11 mouse cellular contexts compared by ENCODE assay signal in genomic region chr17:46618394-46618768, GRCm38 (mm10). TPM values are rescaled to one million over a fixed set of nuclear protein-coding genes. Genes with fewer than 3 reads are reported as not detected.
DNase-seq lines count a peak whose midpoint lies in the region; ATAC-seq and TF ChIP-seq lines count a peak whose summit lies in the region.
"Had no signal": no experiment of that assay in that cellular context is flagged by ENCODE, and none has a peak within 500 bp of the region (broad histone marks: within the 10 kb centered on the region; RNA-seq: fewer than 3 reads in every experiment).

No protein-coding gene starts in this region.

- peak overlapping the region; percentile 27 for H3K4me3 ChIP-seq in kidney, embryonic 16.5 days (ENCODE audit: low read length)
- peak overlapping the region; percentile 27 for H3K4me3 ChIP-seq in embryonic facial prominence, embryonic 13.5 days
- no peak overlapping the region for H3K4me3 ChIP-seq in hindbrain, postnatal 0 days (ENCODE audit: low read length)
- H3K4me3 ChIP-seq in midbrain, postnatal 0 days (ENCODE audit: low read depth, low read length), result no peak overlapping the region

- peak overlapping the region; percentile 70 for H3K9ac ChIP-seq in kidney, embryonic 16.5 days (replicated peaks; ENCODE audit: low read length)
- H3K9ac ChIP-seq in embryonic facial prominence, embryonic 13.5 days, result peak overlapping the region; percentile 66
- H3K9ac ChIP-seq in hindbrain, postnatal 0 days (replicated peaks; ENCODE audit: low read length), result peak overlapping the region; percentile 25; the same call in 1 of the 2 replicates
- H3K9ac ChIP-seq in midbrain, postnatal 0 days (replicated peaks; ENCODE audit: low read length, poor library complexity, severe bottlenecking), result no peak overlapping the region

- no peaks in the 10 kb centered on the region for H3K9me3 ChIP-seq in kidney, embryonic 16.5 days (ENCODE audit: low read length)
- H3K9me3 ChIP-seq in embryonic facial prominence, embryonic 13.5 days, result no peaks in the 10 kb centered on the region
- no peaks in the 10 kb centered on the region for H3K9me3 ChIP-seq in hindbrain, postnatal 0 days (ENCODE audit: low read length)
- H3K9me3 ChIP-seq in midbrain, postnatal 0 days (ENCODE audit: low read length), result no peaks in the 10 kb centered on the region
- H3K9me3 ChIP-seq: G1E had no signal

- no peaks in the 10 kb centered on the region for H3K36me3 ChIP-seq in kidney, embryonic 16.5 days (ENCODE audit: insufficient read depth, low read length)
- H3K36me3 ChIP-seq in embryonic facial prominence, embryonic 13.5 days, result no peaks in the 10 kb centered on the region
- no peaks in the 10 kb centered on the region for H3K36me3 ChIP-seq in hindbrain, postnatal 0 days (ENCODE audit: insufficient read depth, low read length)
- H3K36me3 ChIP-seq in midbrain, postnatal 0 days (ENCODE audit: insufficient read depth, low read length), result no peaks in the 10 kb centered on the region
- H3K36me3 ChIP-seq: G1E had no signal

- no peak for DNase-seq in kidney, postnatal 4 days
- no peak for DNase-seq in hindbrain, postnatal 0 days (ENCODE audit: low spot score)
- DNase-seq in midbrain, postnatal 0 days (ENCODE audit: low spot score), result no peak
- no peak for DNase-seq in cerebellum, adult 8-10 months
- DNase-seq in frontal cortex, postnatal 36 days (ENCODE audit: low spot score in 2 of 2), result no peak
- DNase-seq: layer of hippocampus, postnatal 36 days; thymus, postnatal 4 days had no signal

- no peak for TF ChIP-seq CTCF in hindbrain, postnatal 0 days (IDR thresholded peaks at IDR 0.05; ENCODE audit: low read depth)
- TF ChIP-seq CTCF in midbrain, postnatal 0 days (IDR thresholded peaks at IDR 0.05), result no peak

- H3K27me3 ChIP-seq in kidney, embryonic 16.5 days (ENCODE audit: insufficient read depth, low read length), result no peaks in the 10 kb centered on the region
- H3K27me3 ChIP-seq in embryonic facial prominence, embryonic 13.5 days, result no peaks in the 10 kb centered on the region
- H3K27me3 ChIP-seq in hindbrain, postnatal 0 days (ENCODE audit: insufficient read depth, low read length), result no peaks in the 10 kb centered on the region
- H3K27me3 ChIP-seq in midbrain, postnatal 0 days (ENCODE audit: insufficient read depth, low read length), result no peaks in the 10 kb centered on the region

- H3K4me1 ChIP-seq in kidney, embryonic 16.5 days (ENCODE audit: insufficient read depth, low read length), result peaks cover 96% of the 10 kb centered on the region
- peaks cover 96% of the 10 kb centered on the region for H3K4me1 ChIP-seq in embryonic facial prominence, embryonic 13.5 days
- peaks cover 25% of the 10 kb centered on the region for H3K4me1 ChIP-seq in hindbrain, postnatal 0 days (ENCODE audit: insufficient read depth, low read length)
- H3K4me1 ChIP-seq in midbrain, postnatal 0 days (ENCODE audit: insufficient read depth, low read length), result peaks cover 21% of the 10 kb centered on the region

- 5% methylated on average over 6 of the region's 6 CpGs for WGBS in kidney, embryonic 16.5 days
- under 1% methylated on average over 6 of the region's 6 CpGs for WGBS in embryonic facial prominence, embryonic 13.5 days
- WGBS in hindbrain, postnatal 0 days, result 31% methylated on average over 6 of the region's 6 CpGs
- WGBS in midbrain, postnatal 0 days, result 27% methylated on average over 6 of the region's 6 CpGs

- peak; percentile 67 for ATAC-seq in kidney, embryonic 16.5 days (ENCODE audit: low FRiP score, low TSS enrichment)
- ATAC-seq in embryonic facial prominence, embryonic 13.5 days (ENCODE audit: insufficient number of reproducible peaks, insufficient read depth, low FRiP score, low TSS enrichment, low read depth), result 0 out of 2 replicates have a peak, but pooled peaks have one; percentile 33
- no peak for ATAC-seq in hindbrain, postnatal 0 days
- ATAC-seq in midbrain, postnatal 0 days (ENCODE audit: low FRiP score), result no peak
- no peak for ATAC-seq in erythroid progenitor cell, adult 5-6 weeks (replicated peaks; ENCODE audit: low FRiP score, poor library complexity, severe bottlenecking)

- H3K27ac ChIP-seq in kidney, embryonic 16.5 days (ENCODE audit: low read length), result peak overlapping the region; percentile 99
- H3K27ac ChIP-seq in embryonic facial prominence, embryonic 13.5 days, result peak overlapping the region; percentile 99
- peak overlapping the region; percentile 74 for H3K27ac ChIP-seq in hindbrain, postnatal 0 days
- H3K27ac ChIP-seq in midbrain, postnatal 0 days (ENCODE audit: low read depth, low read length), result 0 out of 2 replicates have a peak overlapping the region, but pooled peaks have one; percentile 64

- H3K4me2 ChIP-seq in kidney, embryonic 16.5 days (replicated peaks; ENCODE audit: low read depth, low read length), result peak overlapping the region; percentile 50
- peak overlapping the region; percentile 55 for H3K4me2 ChIP-seq in embryonic facial prominence, embryonic 13.5 days
- peak overlapping the region; percentile 7 for H3K4me2 ChIP-seq in hindbrain, postnatal 0 days (ENCODE audit: low read depth, low read length)
- no peak overlapping the region; the same call in 1 of the 2 replicates for H3K4me2 ChIP-seq in midbrain, postnatal 0 days (ENCODE audit: low read depth, low read length, poor library complexity, severe bottlenecking)

RNA-seq across cellular contexts. Expression of gene Ptk7, which starts 10.9 kb away (rescaled TPM):
- 153 and 157 TPM in 2 replicates for polyA plus RNA-seq in kidney, embryonic 16.5 days (2015; fragmentation: Nextera tagmentation; extraction: Ambion mirVana)
- 148 and 149 TPM in 2 replicates for polyA plus RNA-seq in embryonic facial prominence, embryonic 13.5 days (2015; fragmentation: Nextera tagmentation; extraction: Ambion mirVana)
- 77.6 and 79.3 TPM in 2 replicates for total RNA-seq in hindbrain, postnatal 0 days (2014; rRNA removed)
- polyA plus RNA-seq in hindbrain, postnatal 0 days (2015; fragmentation: Nextera tagmentation; extraction: Ambion mirVana), result 24.5 and 25.1 TPM in 2 replicates
- 61.8 and 62.6 TPM in 2 replicates for total RNA-seq in midbrain, postnatal 0 days (2014; rRNA removed)
- 22.5 and 22.9 TPM in 2 replicates for polyA plus RNA-seq in midbrain, postnatal 0 days (2015; fragmentation: Nextera tagmentation; extraction: Ambion mirVana)
- total RNA-seq in erythroid progenitor cell, adult 5-6 weeks (2015; ENCODE audit: low replicate concordance), result not detected in 2 replicates
- total RNA-seq in erythroid progenitor cell, adult 5-6 weeks (2017; ENCODE audit: low replicate concordance), result 0.30 TPM in 1 of 2 replicates, not detected in the other

RNA-seq across cellular contexts. Expression of gene Klc4, which starts 27.4 kb away (rescaled TPM):
- polyA plus RNA-seq in kidney, embryonic 16.5 days (2015; fragmentation: Nextera tagmentation; extraction: Ambion mirVana), result 49.7 and 58.0 TPM in 2 replicates
- polyA plus RNA-seq in embryonic facial prominence, embryonic 13.5 days (2015; fragmentation: Nextera tagmentation; extraction: Ambion mirVana), result 21.8 and 26.3 TPM in 2 replicates
- 25.1 and 32.1 TPM in 2 replicates for total RNA-seq in hindbrain, postnatal 0 days (2014; rRNA removed)
- 23.0 and 24.0 TPM in 2 replicates for polyA plus RNA-seq in hindbrain, postnatal 0 days (2015; fragmentation: Nextera tagmentation; extraction: Ambion mirVana)
- total RNA-seq in midbrain, postnatal 0 days (2014; rRNA removed), result 24.5 and 28.5 TPM in 2 replicates
- 20.0 and 22.2 TPM in 2 replicates for polyA plus RNA-seq in midbrain, postnatal 0 days (2015; fragmentation: Nextera tagmentation; extraction: Ambion mirVana)
- 1.3 and 2.9 TPM in 2 replicates for total RNA-seq in erythroid progenitor cell, adult 5-6 weeks (2015; ENCODE audit: low replicate concordance)
- total RNA-seq in erythroid progenitor cell, adult 5-6 weeks (2017; ENCODE audit: low replicate concordance), result 4.5 and 5.5 TPM in 2 replicates

RNA-seq across cellular contexts. Expression of gene Mrpl2, which starts 27.6 kb away (rescaled TPM):
- polyA plus RNA-seq in kidney, embryonic 16.5 days (2015; fragmentation: Nextera tagmentation; extraction: Ambion mirVana), result 118 and 123 TPM in 2 replicates
- 92.7 and 95.4 TPM in 2 replicates for polyA plus RNA-seq in embryonic facial prominence, embryonic 13.5 days (2015; fragmentation: Nextera tagmentation; extraction: Ambion mirVana)
- 55.4 and 67.2 TPM in 2 replicates for total RNA-seq in hindbrain, postnatal 0 days (2014; rRNA removed)
- polyA plus RNA-seq in hindbrain, postnatal 0 days (2015; fragmentation: Nextera tagmentation; extraction: Ambion mirVana), result 90.2 and 95.5 TPM in 2 replicates
- total RNA-seq in midbrain, postnatal 0 days (2014; rRNA removed), result 46.7 and 47.4 TPM in 2 replicates
- 85.5 and 85.7 TPM in 2 replicates for polyA plus RNA-seq in midbrain, postnatal 0 days (2015; fragmentation: Nextera tagmentation; extraction: Ambion mirVana)
- total RNA-seq in erythroid progenitor cell, adult 5-6 weeks (2015; ENCODE audit: low replicate concordance), result 5.8 and 10.9 TPM in 2 replicates
- 12.5 and 13.3 TPM in 2 replicates for total RNA-seq in erythroid progenitor cell, adult 5-6 weeks (2017; ENCODE audit: low replicate concordance)

RNA-seq across cellular contexts. Expression of gene Cul7, which starts 31.8 kb away (rescaled TPM):
- polyA plus RNA-seq in kidney, embryonic 16.5 days (2015; fragmentation: Nextera tagmentation; extraction: Ambion mirVana), result 62.2 and 68.2 TPM in 2 replicates
- polyA plus RNA-seq in embryonic facial prominence, embryonic 13.5 days (2015; fragmentation: Nextera tagmentation; extraction: Ambion mirVana), result 57.4 and 64.1 TPM in 2 replicates
- 92.2 and 108 TPM in 2 replicates for total RNA-seq in hindbrain, postnatal 0 days (2014; rRNA removed)
- polyA plus RNA-seq in hindbrain, postnatal 0 days (2015; fragmentation: Nextera tagmentation; extraction: Ambion mirVana), result 24.9 and 26.8 TPM in 2 replicates
- 83.5 and 92.4 TPM in 2 replicates for total RNA-seq in midbrain, postnatal 0 days (2014; rRNA removed)
- polyA plus RNA-seq in midbrain, postnatal 0 days (2015; fragmentation: Nextera tagmentation; extraction: Ambion mirVana), result 26.2 and 26.6 TPM in 2 replicates
- total RNA-seq in erythroid progenitor cell, adult 5-6 weeks (2015; ENCODE audit: low replicate concordance), result 1.7 TPM in 1 of 2 replicates, not detected in the other
- total RNA-seq in erythroid progenitor cell, adult 5-6 weeks (2017; ENCODE audit: low replicate concordance), result 0.30 and 0.39 TPM in 2 replicates

RNA-seq across cellular contexts. Expression of gene Rrp36, which starts 55.8 kb away (rescaled TPM):
- 69.2 and 69.6 TPM in 2 replicates for polyA plus RNA-seq in kidney, embryonic 16.5 days (2015; fragmentation: Nextera tagmentation; extraction: Ambion mirVana)
- polyA plus RNA-seq in embryonic facial prominence, embryonic 13.5 days (2015; fragmentation: Nextera tagmentation; extraction: Ambion mirVana), result 72.3 and 75.6 TPM in 2 replicates
- total RNA-seq in hindbrain, postnatal 0 days (2014; rRNA removed), result 26.6 and 32.7 TPM in 2 replicates
- 56.5 and 59.1 TPM in 2 replicates for polyA plus RNA-seq in hindbrain, postnatal 0 days (2015; fragmentation: Nextera tagmentation; extraction: Ambion mirVana)
- 26.9 and 27.6 TPM in 2 replicates for total RNA-seq in midbrain, postnatal 0 days (2014; rRNA removed)
- polyA plus RNA-seq in midbrain, postnatal 0 days (2015; fragmentation: Nextera tagmentation; extraction: Ambion mirVana), result 47.1 and 52.2 TPM in 2 replicates
- 2.5 TPM in 1 of 2 replicates, not detected in the other for total RNA-seq in erythroid progenitor cell, adult 5-6 weeks (2015; ENCODE audit: low replicate concordance)
- 8.6 and 23.7 TPM in 2 replicates for total RNA-seq in erythroid progenitor cell, adult 5-6 weeks (2017; ENCODE audit: low replicate concordance)

Comparison
In these comparisons a context has a peak if more than half of its experiments do, and no peak if none do; other contexts are left out.
1. ATAC-seq: peak in kidney, embryonic 16.5 days (single experiment) and embryonic facial prominence, embryonic 13.5 days (single experiment); none in hindbrain, postnatal 0 days (single experiment), midbrain, postnatal 0 days (single experiment) and erythroid progenitor cell, adult 5-6 weeks (single experiment).
2. H3K4me3 ChIP-seq: peak in kidney, embryonic 16.5 days (single experiment) and embryonic facial prominence, embryonic 13.5 days (single experiment); none in hindbrain, postnatal 0 days (single experiment) and midbrain, postnatal 0 days (single experiment).
3. Peak in every context shown above with its lines, with median percentiles within 50 percentile points of each other: H3K27ac ChIP-seq.